Mouse (Mus musculus) heart, postnatal 0 days (tissue): ENCODE measurements around the gene Itpa.

ENCODE experiments used
- CTCF ChIP-seq: IDR thresholded peaks from 2 replicates; pipeline ENCODE4 v1.5.1; 2016; ENCODE audit warnings: antibody characterized with exemption, control low read depth, low read depth
- EP300 ChIP-seq: IDR thresholded peaks from 2 replicates; pipeline ENCODE4 v1.6.1; 2016; ENCODE audit warnings: antibody characterized with exemption, low read depth

DNA sequence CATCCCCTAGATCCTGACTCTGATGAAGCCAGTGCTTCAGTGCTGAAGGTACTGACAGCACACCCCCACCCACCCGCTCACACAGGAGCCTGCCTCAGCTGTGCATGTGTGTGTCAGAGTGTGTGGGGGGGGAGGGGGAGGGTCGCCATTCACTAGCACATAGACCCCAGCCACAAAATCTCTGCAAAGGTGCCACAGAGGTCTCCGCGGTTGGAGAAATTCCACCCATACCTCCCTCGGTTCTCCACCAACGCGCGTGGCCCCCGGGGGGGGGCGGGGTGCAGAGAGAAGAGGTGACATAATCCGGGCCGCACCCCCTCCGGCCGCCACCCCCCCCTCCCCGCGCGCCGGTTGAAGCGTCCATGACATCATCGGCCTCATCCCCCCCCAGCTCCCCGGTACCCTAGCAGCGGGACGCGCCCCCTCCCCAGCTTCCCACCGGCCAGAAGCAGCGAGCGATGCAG is 25.2 kb upstream of the Itpa start:
- no peak for TF ChIP-seq CTCF
- no peak for TF ChIP-seq EP300
